ENCODE assay signal across 8 mouse cellular contexts in the genomic region with DNA sequence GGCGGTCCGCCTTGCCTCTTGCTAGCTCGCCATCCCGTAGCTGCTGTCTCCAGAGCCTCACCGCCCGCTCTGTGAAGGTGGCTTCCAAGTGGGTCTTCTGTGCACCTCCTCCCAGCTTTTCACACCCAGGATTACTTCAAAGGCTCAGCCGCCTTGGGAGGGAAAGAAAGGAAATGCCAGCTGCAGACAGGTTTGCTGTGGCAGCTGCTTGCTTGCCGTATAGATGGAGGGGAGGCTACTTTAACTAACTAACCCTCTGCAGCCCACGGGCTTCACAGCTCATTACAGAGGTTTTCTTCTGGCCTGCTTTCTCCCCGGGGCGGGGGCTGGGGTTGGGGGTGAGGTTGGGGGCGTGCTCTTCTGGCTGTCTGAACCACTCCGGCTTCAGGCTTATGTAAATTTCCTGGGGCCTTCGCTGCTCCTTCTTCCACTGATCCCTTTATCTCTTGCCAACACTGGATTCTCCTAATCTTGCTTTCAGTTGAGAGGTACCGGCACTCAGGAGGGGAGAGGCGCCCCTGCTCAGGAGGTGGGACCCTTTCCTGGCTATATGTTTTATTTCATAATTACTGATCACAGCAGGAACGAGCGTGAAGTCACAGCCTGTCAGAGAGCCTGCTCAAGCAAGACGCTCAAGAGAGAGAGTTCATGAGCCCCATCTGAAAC.
DNase-seq lines count a peak whose midpoint lies in the region; ATAC-seq and TF ChIP-seq lines count a peak whose summit lies in the region.

No protein-coding gene starts in this region.

- no peak for TF ChIP-seq POLR2A in lung, adult 2 months (IDR thresholded peaks at IDR 0.05; ENCODE audit: borderline replicate concordance, extremely low read depth, low read depth, low read length)

- H3K27ac ChIP-seq in embryonic facial prominence, embryonic 11.5 days (replicated peaks; ENCODE audit: low read depth, low read length): no peak overlapping the region
- peak overlapping the region; percentile 77 for H3K27ac ChIP-seq in hindbrain, embryonic 13.5 days

- H3K9me3 ChIP-seq in embryonic facial prominence, embryonic 11.5 days (replicated peaks; ENCODE audit: control insufficient read depth, low read length): no peaks in the 10 kb centered on the region
- 0 out of 2 replicates have a peak, but pooled peaks cover 5% of the 10 kb centered on the region for H3K9me3 ChIP-seq in hindbrain, embryonic 13.5 days

- H3K27me3 ChIP-seq in embryonic facial prominence, embryonic 11.5 days (ENCODE audit: control insufficient read depth, insufficient read depth, low read length): no peaks in the 10 kb centered on the region
- H3K27me3 ChIP-seq in hindbrain, embryonic 13.5 days: no peaks in the 10 kb centered on the region

- H3K4me3 ChIP-seq in lung, adult 2 months (replicated peaks; ENCODE audit: extremely low read depth, low read depth, low read length): no peak overlapping the region
- H3K4me3 ChIP-seq in embryonic facial prominence, embryonic 11.5 days (ENCODE audit: low read depth, low read length): peak overlapping the region; percentile 23
- H3K4me3 ChIP-seq in hindbrain, embryonic 13.5 days: peak overlapping the region; percentile 28

- DNase-seq in lung, adult 2 months: peak; percentile 10
- DNase-seq in lung, postnatal 25 days (ENCODE audit: low spot score): no peak
- peak; percentile 63 for DNase-seq in embryonic facial prominence, embryonic 11.5 days (ENCODE audit: low spot score)
- DNase-seq in liver: peak; percentile 51
- peak; percentile 63 for DNase-seq in neural tube, embryonic 10.5 days (ENCODE audit: extremely low spot score, low spot score)
- peak; percentile 44 for DNase-seq in thymus, postnatal 25 days
- no peak for DNase-seq in spleen, postnatal 10 days (ENCODE audit: low spot score in 2 of 2)

- WGBS in lung, adult 2 months: 8% methylated on average over 19 of the region's 19 CpGs
- under 1% methylated on average over 19 of the region's 19 CpGs for WGBS in embryonic facial prominence, embryonic 11.5 days
- WGBS in hindbrain, embryonic 13.5 days: 2% methylated on average over 19 of the region's 19 CpGs

- no peak for TF ChIP-seq CTCF in lung, adult 2 months (IDR thresholded peaks at IDR 0.05; ENCODE audit: insufficient read depth, low read length)

- H3K9ac ChIP-seq in embryonic facial prominence, embryonic 11.5 days (replicated peaks; ENCODE audit: low read length): peak overlapping the region; percentile 50
- H3K9ac ChIP-seq in hindbrain, embryonic 13.5 days: peak overlapping the region; percentile 55

- no peaks in the 10 kb centered on the region for H3K36me3 ChIP-seq in embryonic facial prominence, embryonic 11.5 days (replicated peaks; ENCODE audit: control insufficient read depth, insufficient read depth, low read depth, low read length)
- no peaks in the 10 kb centered on the region for H3K36me3 ChIP-seq in hindbrain, embryonic 13.5 days

- H3K4me2 ChIP-seq in embryonic facial prominence, embryonic 11.5 days (ENCODE audit: low read depth, low read length): peak overlapping the region; percentile 58
- H3K4me2 ChIP-seq in hindbrain, embryonic 13.5 days: peak overlapping the region; percentile 57

- peak; percentile 80 for ATAC-seq in embryonic facial prominence, embryonic 11.5 days (replicated peaks; ENCODE audit: insufficient number of reproducible peaks, low FRiP score, low TSS enrichment, low read depth)
- ATAC-seq in hindbrain, embryonic 13.5 days (ENCODE audit: low FRiP score): peak; percentile 70

- H3K4me1 ChIP-seq in lung, adult 2 months (ENCODE audit: control insufficient read depth, insufficient read depth, low read length): 0 out of 2 replicates have a peak, but pooled peaks cover 2% of the 10 kb centered on the region
- 0 out of 2 replicates have a peak, but pooled peaks cover 2% of the 10 kb centered on the region for H3K4me1 ChIP-seq in embryonic facial prominence, embryonic 11.5 days (ENCODE audit: control insufficient read depth, insufficient read depth, low read length)
- H3K4me1 ChIP-seq in hindbrain, embryonic 13.5 days (replicated peaks): peaks cover 22% of the 10 kb centered on the region

Comparison
In these comparisons a context has a peak if more than half of its experiments do, and no peak if none do; other contexts are left out.
1. DNase-seq: peak in lung, adult 2 months (single experiment), embryonic facial prominence, embryonic 11.5 days (single experiment), liver (single experiment), neural tube, embryonic 10.5 days (single experiment) and thymus, postnatal 25 days (single experiment); none in lung, postnatal 25 days (single experiment) and spleen, postnatal 10 days (0 of 2).